ENCODE assay signal across 22 mouse cellular contexts in genomic region chr1:122055146-122055545, GRCm38 (mm10).
A peak's percentile ranks its signal among the peaks of the same experiment; 100 is the strongest.
DNase-seq lines count a peak whose midpoint lies in the region; ATAC-seq and TF ChIP-seq lines count a peak whose summit lies in the region.
"Had no signal": no experiment of that assay in that cellular context is flagged by ENCODE, and none has a peak within 500 bp of the region (broad histone marks: within the 10 kb centered on the region; RNA-seq: fewer than 3 reads in every experiment).

No protein-coding gene starts in this region.

- H3K9me3 ChIP-seq in forebrain, postnatal 0 days (ENCODE audit: low read length): no peaks in the 10 kb centered on the region
- H3K9me3 ChIP-seq in forebrain, embryonic 10.5 days: no peaks in the 10 kb centered on the region
- no peaks in the 10 kb centered on the region for H3K9me3 ChIP-seq in liver, postnatal 0 days (ENCODE audit: low read length)
- H3K9me3 ChIP-seq in E14TG2a.4 (ENCODE audit: low read length): no peaks in the 10 kb centered on the region
- H3K9me3 ChIP-seq: limb, embryonic 15.5 days; lung, embryonic 15.5 days; neural tube, embryonic 13.5 days; stomach, embryonic 15.5 days had no signal

- H3K4me1 ChIP-seq in forebrain, postnatal 0 days (ENCODE audit: insufficient read depth): no peaks in the 10 kb centered on the region
- no peaks in the 10 kb centered on the region for H3K4me1 ChIP-seq in forebrain, embryonic 10.5 days
- no peaks in the 10 kb centered on the region for H3K4me1 ChIP-seq in liver, postnatal 0 days (ENCODE audit: insufficient read depth)
- H3K4me1 ChIP-seq in E14TG2a.4 (replicated peaks; ENCODE audit: low read depth, low read length): no peaks in the 10 kb centered on the region
- H3K4me1 ChIP-seq: limb, embryonic 15.5 days; lung, embryonic 15.5 days; neural tube, embryonic 13.5 days; stomach, embryonic 15.5 days had no signal

- no peak overlapping the region for H3K4me3 ChIP-seq in forebrain, postnatal 0 days (ENCODE audit: low read depth, low read length)
- no peak overlapping the region for H3K4me3 ChIP-seq in forebrain, embryonic 10.5 days
- no peak overlapping the region for H3K4me3 ChIP-seq in liver, postnatal 0 days (ENCODE audit: low read depth, low read length)
- H3K4me3 ChIP-seq in E14TG2a.4 (replicated peaks; ENCODE audit: low read length): no peak overlapping the region
- H3K4me3 ChIP-seq: erythroblast, embryonic 14.5 days; gastrocnemius, adult 2 months; limb, embryonic 15.5 days; lung, embryonic 15.5 days; neural tube, embryonic 13.5 days; stomach, embryonic 15.5 days had no signal

- peak; percentile 53 for TF ChIP-seq CTCF in forebrain, postnatal 0 days (IDR thresholded peaks at IDR 0.05; ENCODE audit: low read depth)
- peak; percentile 20 for TF ChIP-seq CTCF in liver, postnatal 0 days (IDR thresholded peaks at IDR 0.05; ENCODE audit: low read depth)
- peak; percentile 12; the same call in 1 of the 2 replicates for TF ChIP-seq CTCF in E14TG2a.4 (conservative IDR thresholded peaks at IDR 0.05; ENCODE audit: low read length)
- peak; percentile 24; the same call in 1 of the 2 replicates for TF ChIP-seq CTCF in brain, embryonic 14.5 days (IDR thresholded peaks at IDR 0.05; ENCODE audit: borderline replicate concordance, extremely low read depth, insufficient read depth, insufficient read length)

- TF ChIP-seq POLR2A in brain, embryonic 14.5 days (IDR thresholded peaks at IDR 0.05; ENCODE audit: borderline replicate concordance, extremely low read depth, insufficient read depth, insufficient read length, poor library complexity, severe bottlenecking): no peak

- ATAC-seq in forebrain, postnatal 0 days: no peak
- ATAC-seq in liver, postnatal 0 days: no peak
- ATAC-seq: forebrain, embryonic 16.5 days had no signal

- no peak overlapping the region for H3K9ac ChIP-seq in forebrain, postnatal 0 days
- no peak overlapping the region for H3K9ac ChIP-seq in liver, postnatal 0 days (replicated peaks)
- H3K9ac ChIP-seq: hindbrain, embryonic 14.5 days; limb, embryonic 15.5 days; lung, embryonic 15.5 days; neural tube, embryonic 13.5 days; stomach, embryonic 15.5 days had no signal

- no peak overlapping the region for H3K27ac ChIP-seq in forebrain, postnatal 0 days (ENCODE audit: low read depth, low read length)
- no peak overlapping the region for H3K27ac ChIP-seq in forebrain, embryonic 10.5 days
- no peak overlapping the region for H3K27ac ChIP-seq in liver, postnatal 0 days (ENCODE audit: low read depth)
- H3K27ac ChIP-seq: gastrocnemius, adult 2 months; hindbrain, embryonic 14.5 days; limb, embryonic 15.5 days; lung, embryonic 15.5 days; neural tube, embryonic 13.5 days; stomach, embryonic 15.5 days had no signal

- no peaks in the 10 kb centered on the region for H3K27me3 ChIP-seq in forebrain, postnatal 0 days (ENCODE audit: insufficient read depth, low read length)
- H3K27me3 ChIP-seq in forebrain, embryonic 10.5 days (ENCODE audit: poor library complexity, severe bottlenecking): no peaks in the 10 kb centered on the region
- no peaks in the 10 kb centered on the region for H3K27me3 ChIP-seq in liver, postnatal 0 days (ENCODE audit: insufficient read depth, low read length)
- no peaks in the 10 kb centered on the region for H3K27me3 ChIP-seq in E14TG2a.4 (ENCODE audit: insufficient read depth, low read length)
- H3K27me3 ChIP-seq: limb, embryonic 15.5 days; lung, embryonic 15.5 days; neural tube, embryonic 13.5 days; stomach, embryonic 15.5 days had no signal

- 74% methylated on average over 1 of the region's 1 CpGs for WGBS in forebrain, postnatal 0 days
- WGBS in forebrain, embryonic 10.5 days: 81% methylated on average over 1 of the region's 1 CpGs
- WGBS in liver, postnatal 0 days (ENCODE audit: insufficient replicate concordance): 59% methylated on average over 1 of the region's 1 CpGs

- no peak overlapping the region for H3K4me2 ChIP-seq in forebrain, postnatal 0 days (ENCODE audit: low read depth)
- H3K4me2 ChIP-seq in liver, postnatal 0 days (ENCODE audit: low read depth, low read length): no peak overlapping the region
- H3K4me2 ChIP-seq: hindbrain, embryonic 14.5 days; limb, embryonic 15.5 days; lung, embryonic 15.5 days; neural tube, embryonic 13.5 days; stomach, embryonic 15.5 days had no signal

- TF ChIP-seq EP300 in liver, postnatal 0 days (IDR thresholded peaks at IDR 0.05; ENCODE audit: low read depth): no peak

- no peaks in the 10 kb centered on the region for H3K36me3 ChIP-seq in forebrain, postnatal 0 days (ENCODE audit: insufficient read depth)
- H3K36me3 ChIP-seq in forebrain, embryonic 10.5 days (replicated peaks): no peaks in the 10 kb centered on the region
- no peaks in the 10 kb centered on the region for H3K36me3 ChIP-seq in liver, postnatal 0 days (replicated peaks; ENCODE audit: insufficient read depth, low read length)
- no peaks in the 10 kb centered on the region for H3K36me3 ChIP-seq in E14TG2a.4 (ENCODE audit: insufficient read depth, low read length)
- H3K36me3 ChIP-seq: G1E; limb, embryonic 15.5 days; lung, embryonic 15.5 days; neural tube, embryonic 13.5 days; stomach, embryonic 15.5 days had no signal

- DNase-seq in forebrain, postnatal 0 days: peak; percentile 15
- no peak for DNase-seq in forebrain, embryonic 10.5 days (ENCODE audit: extremely low spot score, low spot score)
- no peak for DNase-seq in liver, postnatal 0 days
- no peak for DNase-seq in liver
- DNase-seq in brain, embryonic 14.5 days (ENCODE audit: low read depth): peak; percentile 25
- no peak for DNase-seq in right cerebral cortex, postnatal 10 days (ENCODE audit: low spot score in 2 of 2)
- DNase-seq: adrenal gland, postnatal 36 days; cerebellum, adult 11 months; gastrocnemius, adult 2 months; heart, adult 11 months; kidney, adult 2 months; spleen, adult 18-20 months; thymus, postnatal 36 days had no signal

Comparison
In these comparisons a context has a peak if more than half of its experiments do, and no peak if none do; other contexts are left out.
1. DNase-seq: peak in forebrain, postnatal 0 days (single experiment) and brain, embryonic 14.5 days (single experiment); none in forebrain, embryonic 10.5 days (single experiment), liver, postnatal 0 days (single experiment), liver (single experiment) and right cerebral cortex, postnatal 10 days (0 of 2).
2. Peak in every context shown above with its lines, with median percentiles within 50 percentile points of each other: CTCF ChIP-seq.